8 mouse cellular contexts compared by ENCODE assay signal in genomic region chr1:11413894-11414556, GRCm38 (mm10). TPM values are rescaled to one million over a fixed set of nuclear protein-coding genes. Genes with fewer than 3 reads are reported as not detected.
DNase-seq lines count a peak whose midpoint lies in the region; ATAC-seq and TF ChIP-seq lines count a peak whose summit lies in the region.

Gene A830018L16Rik (plus strand): TSS chr1:11414105.

- TF ChIP-seq CTCF in liver, postnatal 0 days (IDR thresholded peaks at IDR 0.05; ENCODE audit: low read depth): peak; percentile 43

- ATAC-seq in liver, postnatal 0 days: peak; percentile 43; the same call in 1 of the 2 replicates

- H3K9ac ChIP-seq in liver, postnatal 0 days (replicated peaks): no peak within 1 kb of the TSS

- under 1% methylated on average over 50 of the region's 50 CpGs for WGBS in hindbrain, embryonic 10.5 days
- WGBS in liver, postnatal 0 days (ENCODE audit: insufficient replicate concordance): under 1% methylated on average over 49 of the region's 50 CpGs

- peak within 1 kb of the TSS; percentile 49 for H3K4me2 ChIP-seq in liver, postnatal 0 days (ENCODE audit: low read depth, low read length)

- H3K36me3 ChIP-seq in hindbrain, embryonic 10.5 days: no peaks in the 10 kb centered on the region
- H3K36me3 ChIP-seq in liver, postnatal 0 days (replicated peaks; ENCODE audit: insufficient read depth, low read length): no peaks in the 10 kb centered on the region

- no peaks in the 10 kb centered on the region for H3K9me3 ChIP-seq in hindbrain, embryonic 10.5 days
- H3K9me3 ChIP-seq in liver, postnatal 0 days (ENCODE audit: low read length): no peaks in the 10 kb centered on the region

- peak within 1 kb of the TSS; percentile 61 for H3K4me3 ChIP-seq in hindbrain, embryonic 10.5 days
- H3K4me3 ChIP-seq in liver, postnatal 0 days (ENCODE audit: low read depth, low read length): peak within 1 kb of the TSS; percentile 22

- peak within 1 kb of the TSS; percentile 79 for H3K27ac ChIP-seq in hindbrain, embryonic 10.5 days
- H3K27ac ChIP-seq in liver, postnatal 0 days (ENCODE audit: low read depth): no peak within 1 kb of the TSS

- peaks cover 11% of the 10 kb centered on the region; the same call in 1 of the 2 replicates for H3K4me1 ChIP-seq in hindbrain, embryonic 10.5 days (replicated peaks)
- no peaks in the 10 kb centered on the region for H3K4me1 ChIP-seq in liver, postnatal 0 days (ENCODE audit: insufficient read depth)

- TF ChIP-seq EP300 in liver, postnatal 0 days (IDR thresholded peaks at IDR 0.05; ENCODE audit: low read depth): no peak

- DNase-seq in WW6 (ENCODE audit: low read depth, low spot score): peak; percentile 69
- DNase-seq in cerebellum, postnatal 25 days: peak; percentile 84 to 86
- DNase-seq in frontal cortex, postnatal 14 days (ENCODE audit: low spot score in 2 of 2): peak; percentile 74 to 78
- peak; percentile 89 for DNase-seq in hindbrain, embryonic 10.5 days (ENCODE audit: low spot score)
- DNase-seq in layer of hippocampus, adult 8-10 months (ENCODE audit: low spot score in 2 of 2): peak; percentile 79 to 82
- DNase-seq in liver, postnatal 0 days: peak; percentile 39
- DNase-seq in ovary, postnatal 10 days (ENCODE audit: low spot score): peak; percentile 43
- no peak for DNase-seq in adipocyte (ENCODE audit: low spot score)

- H3K27me3 ChIP-seq in hindbrain, embryonic 10.5 days (ENCODE audit: insufficient read depth, poor library complexity, severe bottlenecking): peaks cover 30% of the 10 kb centered on the region
- peaks cover 24% of the 10 kb centered on the region; the same call in 1 of the 2 replicates for H3K27me3 ChIP-seq in liver, postnatal 0 days (ENCODE audit: insufficient read depth, low read length)

RNA-seq across cellular contexts. Expression of gene A830018L16Rik, which starts in this region (rescaled TPM):
- polyA plus RNA-seq in hindbrain, embryonic 10.5 days (2016; fragmentation: Nextera tagmentation; extraction: Ambion mirVana): 1.3 and 1.6 TPM in 2 replicates
- total RNA-seq in layer of hippocampus, adult 8-10 months (2022): 100 to 1,000 TPM in 1 of 4 experiments, 10 to 100 TPM in 3; 90.5 to 119 (median 97.1) TPM
- not detected in 2 replicates for polyA plus RNA-seq in liver, postnatal 0 days (2015; fragmentation: Nextera tagmentation; extraction: Ambion mirVana)

Comparison
In these comparisons a context has a peak if more than half of its experiments do, and no peak if none do; other contexts are left out.
1. Peak in DNase-seq, ATAC-seq, H3K4me3 ChIP-seq and H3K4me2 ChIP-seq in liver, postnatal 0 days; RNA of the gene not detected or under 1 TPM.